Mouse (Mus musculus) stomach, postnatal 0 days (tissue): ENCODE measurements at regions not wholly inside any gene's neighbourhood (a gene's known extent, or its start where the extent isn't known, plus 50 kb on each side); places are given as distances from the start of the nearest gene placed in this dataset.

ENCODE experiments used
- CTCF ChIP-seq: IDR thresholded peaks from 2 replicates; pipeline ENCODE4 v1.5.1; 2016; ENCODE audit warnings: antibody characterized with exemption, low read depth, mild to moderate bottlenecking, moderate library complexity
- EP300 ChIP-seq: optimal IDR thresholded peaks from 2 replicates; pipeline ENCODE3; 2016; ENCODE audit warnings: antibody characterized with exemption

DNA sequence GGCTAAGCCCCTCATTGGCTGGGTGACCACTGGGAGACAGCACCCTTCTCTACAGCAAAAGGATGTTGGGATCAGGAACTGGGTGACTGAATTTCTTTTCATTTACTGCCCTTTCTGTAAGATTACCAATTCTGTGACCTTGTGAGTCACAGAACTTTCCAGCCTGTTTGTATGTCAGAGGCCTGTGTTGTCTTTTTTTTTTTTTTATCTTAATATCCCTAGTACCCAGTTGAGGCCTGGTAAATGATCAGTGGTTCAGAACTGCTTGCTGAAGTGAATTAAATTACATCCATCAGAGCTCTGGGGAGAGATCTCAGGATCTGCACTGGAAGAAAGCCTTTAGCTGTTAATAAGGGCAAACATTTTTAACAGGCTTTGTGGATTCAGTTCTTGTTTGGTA, 114.8 kb upstream of the Zfp648 start:
- TF ChIP-seq CTCF = no peak
- TF ChIP-seq EP300 = no peak
